Mouse (Mus musculus) heart, embryonic 14.5 days (tissue): ENCODE measurements around the gene Hist1h2ae. TPM values are rescaled to one million over a fixed set of nuclear protein-coding genes. Genes with fewer than 3 reads are reported as not detected.
"Not testable (repeated sequence)": the region's sequence is repeated elsewhere in the genome, so short reads cannot be mapped to it uniquely, and the experiment has no call there.

Experiments used
- ATAC-seq: fragments of 200-750 bp; cut with Nextera tagmentation; 2 replicates; pipeline ENCODE4 v1.8.0; 2017; ENCODE audit warnings: low read depth, moderate TSS enrichment; ENCODE audit not compliant: insufficient number of reproducible peaks, insufficient read depth, low FRiP score
- H3K27ac ChIP-seq, 2 experiments: fragments of 200-500 bp in 1 of 2; fragments of 300-500 bp in 1 of 2; sonication (generic) in 1 of 2; replicated peaks in 1 of 2; 2 replicates each; pipeline ENCODE4 v1.5.1; 2012 to 2014; ENCODE audit warnings: low read depth in 2 of 2, low read length in 2 of 2, control low read depth in 1 of 2, mild to moderate bottlenecking in 1 of 2, mixed read lengths in 1 of 2; ENCODE audit not compliant: control insufficient read depth in 1 of 2, insufficient read depth in 1 of 2
- H3K27me3 ChIP-seq: fragments of 300-500 bp; sonication (generic); 2 replicates; pipeline ENCODE4 v1.6.1; 2014; ENCODE audit warnings: mild to moderate bottlenecking, low read length, control low read depth; ENCODE audit not compliant: control insufficient read depth, insufficient read depth
- H3K36me3 ChIP-seq: fragments of 300-500 bp; sonication (generic); 2 replicates; pipeline ENCODE4 v1.6.1; 2014; ENCODE audit warnings: mild to moderate bottlenecking, control low read depth, low read length, mixed read lengths; ENCODE audit not compliant: control insufficient read depth, insufficient read depth
- H3K4me1 ChIP-seq, 2 experiments: fragments of 200-500 bp in 1 of 2; fragments of 300-500 bp in 1 of 2; sonication (generic) in 1 of 2; 2 replicates each; pipeline ENCODE4 v1.6.1; 2012 to 2014; ENCODE audit warnings: low read length in 2 of 2, control low read depth in 1 of 2, mixed read lengths in 1 of 2; ENCODE audit not compliant: control insufficient read depth in 2 of 2, insufficient read depth in 2 of 2
- H3K4me2 ChIP-seq: fragments of 300-500 bp; sonication (generic); 2 replicates; pipeline ENCODE4 v1.6.1; 2014; ENCODE audit warnings: mild to moderate bottlenecking, low read length
- H3K4me3 ChIP-seq, 2 experiments: fragments of 200-500 bp in 1 of 2; fragments of 300-500 bp in 1 of 2; sonication (generic) in 1 of 2; 2 replicates each; pipeline ENCODE4 v1.5.1; 2012 to 2014; ENCODE audit warnings: low read length in 2 of 2, mild to moderate bottlenecking in 2 of 2, control low read depth in 1 of 2, low read depth in 1 of 2, moderate library complexity in 1 of 2; ENCODE audit not compliant: control insufficient read depth in 1 of 2, insufficient read depth in 1 of 2
- H3K9ac ChIP-seq: fragments of 300-500 bp; sonication (generic); 2 replicates; pipeline ENCODE4 v1.6.1; 2014; ENCODE audit warnings: mild to moderate bottlenecking, low read length
- H3K9me3 ChIP-seq: fragments of 300-500 bp; sonication (generic); 2 replicates; pipeline ENCODE4 v1.6.1; 2016; ENCODE audit warnings: low read length, control low read depth; ENCODE audit not compliant: control insufficient read depth
- WGBS: fragments of 180-500 bp; shearing (Covaris S2); extraction: QIAGEN DNeasy Blood & Tissue Kit; methylation state at CpG from one replicate; pipeline ENCODE4 v1.1.7; 2014; 5-methylcytosine and 5-hydroxymethylcytosine counted together
- polyA plus RNA-seq: library from polyadenylated mRNA; unstranded; fragments of >200 nt; fragmentation: Nextera tagmentation; extraction: Ambion mirVana; gene quantifications from 2 replicates; pipeline ENCODE4 v1.2.1, GENCODE M21; 2014

Hist1h2ae gene
- polyA plus RNA-seq, 1 experiment from 2014 or later: 49.1 TPM

- Histone ChIP-seq H3K4me3 (peak within 1 kb of the TSS; percentile 37 to 44), H3K4me2 (peak within 1 kb of the TSS; percentile 70), H3K4me1 (peaks cover 3 to 19% of the 10 kb centered on the region in 2 experiments), H3K27me3 (no peaks in the 10 kb centered on the region), H3K9me3 (no peaks in the 10 kb centered on the region), H3K27ac (peak within 1 kb of the TSS; percentile 81), H3K36me3 (no peaks in the 10 kb centered on the region), H3K9ac (peak within 1 kb of the TSS; percentile 79)
- ATAC-seq: peak; percentile 58
- WGBS: 2% methylated on average over 18 of the region's 18 CpGs
These were observed 4.3 kb upstream of the Hist1h2ae start, which contains the start of gene Hist1h3d for GRCm38 (mm10) chr13:23575271-23575851. Hist1h3d (plus strand) TSS chr13:23575763.

- H3K4me2 ChIP-seq: peak overlapping the region; percentile 70
- peak overlapping the region; percentile 30 to 44 for H3K4me3 ChIP-seq
- H3K27me3 ChIP-seq, H3K36me3 ChIP-seq, H3K9me3 ChIP-seq, ATAC-seq: not testable (repeated sequence)
- H3K9ac ChIP-seq: peak overlapping the region; percentile 69
- 5% methylated on average over 5 of the region's 39 CpGs for WGBS
- H3K4me1 ChIP-seq: peaks cover 3 to 23% of the 10 kb centered on the region in 2 experiments
- H3K27ac ChIP-seq: peak overlapping the region; percentile 81 to 82
These were observed 3.6 kb upstream of the Hist1h2ae start for GRCm38 (mm10) chr13:23574546-23575170.

GRCm38 (mm10) chr13:23573898-23574524 lies 3.0 kb upstream of the Hist1h2ae start, which contains the start of the genes Hist1h2bf and Hist1h2ad:
Hist1h2bf (minus strand) TSS chr13:23574196.
Hist1h2ad (plus strand) TSS chr13:23574381.
- under 1% methylated on average over 35 of the region's 42 CpGs for WGBS
- peak within 1 kb of the TSS; percentile 70 for H3K4me2 ChIP-seq
- not testable (repeated sequence) for H3K27me3 ChIP-seq, H3K36me3 ChIP-seq, H3K9me3 ChIP-seq
- peaks cover 3 to 23% of the 10 kb centered on the region in 2 experiments for H3K4me1 ChIP-seq
- ATAC-seq: peak; percentile 87
- peak within 1 kb of the TSS; percentile 80 for H3K9ac ChIP-seq
- H3K27ac ChIP-seq: peak within 1 kb of the TSS; percentile 82 to 95
- H3K4me3 ChIP-seq: peak within 1 kb of the TSS; percentile 44 to 47

GRCm38 (mm10) chr13:23573034-23573897 lies 2.2 kb upstream of the Hist1h2ae start:
- peak overlapping the region; percentile 70 for H3K4me2 ChIP-seq
- H3K4me3 ChIP-seq: peak overlapping the region; percentile 44 to 47
- not testable (repeated sequence) for H3K27me3 ChIP-seq, ATAC-seq, H3K36me3 ChIP-seq, H3K9me3 ChIP-seq
- WGBS: 25% methylated on average over 18 of the region's 20 CpGs
- H3K4me1 ChIP-seq: peaks cover 3 to 23% of the 10 kb centered on the region in 2 experiments
- peak overlapping the region; percentile 80 for H3K9ac ChIP-seq
- H3K27ac ChIP-seq: peak overlapping the region; percentile 95 to 96

GRCm38 (mm10) chr13:23572218-23573033 lies 1.4 kb upstream of the Hist1h2ae start:
- Histone ChIP-seq H3K4me1 (peaks cover 3 to 23% of the 10 kb centered on the region in 2 experiments), H3K4me2 (peak overlapping the region; percentile 70), H3K27ac (peak overlapping the region in 1 of 2 experiments; percentile 96; a peak in 2 of 4 replicates), H3K4me3 (peak overlapping the region in 1 of 2 experiments; percentile 44; a peak in 2 of 4 replicates), H3K9me3 (no peaks in the 10 kb centered on the region), H3K9ac (peak overlapping the region; percentile 80), H3K27me3 (no peaks in the 10 kb centered on the region), H3K36me3 (no peaks in the 10 kb centered on the region)
- WGBS: 46% methylated on average over 2 of the region's 2 CpGs
- no peak for ATAC-seq

- WGBS: 2% methylated on average over 10 of the region's 34 CpGs
- Histone ChIP-seq H3K9ac (peak overlapping the region; percentile 80), H3K4me1 (peaks cover 3 to 20% of the 10 kb centered on the region in 2 experiments), H3K4me2 (peak overlapping the region; percentile 70), H3K4me3 (peak overlapping the region; percentile 44 to 57), H3K27ac (peak overlapping the region; percentile 92 to 96)
- not testable (repeated sequence) for ATAC-seq, H3K9me3 ChIP-seq, H3K27me3 ChIP-seq, H3K36me3 ChIP-seq
These were observed 641 bp upstream of the Hist1h2ae start for GRCm38 (mm10) chr13:23571504-23572217.
